In genomic region chr8:72239499-72240402, GRCm38 (mm10) we compare ENCODE assay signal across 8 mouse cellular contexts. TPM values are rescaled to one million over a fixed set of nuclear protein-coding genes. Genes with fewer than 3 reads are reported as not detected.
DNase-seq lines count a peak whose midpoint lies in the region; ATAC-seq and TF ChIP-seq lines count a peak whose summit lies in the region.

TSS of gene Ap1m1 (plus strand) at chr8:72240018.

- H3K4me2 ChIP-seq in embryonic facial prominence, embryonic 13.5 days: peak within 1 kb of the TSS; percentile 70
- peak within 1 kb of the TSS; percentile 74 for H3K4me2 ChIP-seq in limb, embryonic 12.5 days
- H3K4me2 ChIP-seq in midbrain, embryonic 15.5 days: peak within 1 kb of the TSS; percentile 61

- peaks cover 10% of the 10 kb centered on the region for H3K4me1 ChIP-seq in embryonic facial prominence, embryonic 13.5 days
- peaks cover 10% of the 10 kb centered on the region; the same call in 1 of the 2 replicates for H3K4me1 ChIP-seq in kidney, adult 2 months (ENCODE audit: control insufficient read depth, insufficient read depth, low read length)
- peaks cover 6% of the 10 kb centered on the region for H3K4me1 ChIP-seq in limb, embryonic 12.5 days (replicated peaks)
- peaks cover 21% of the 10 kb centered on the region for H3K4me1 ChIP-seq in midbrain, embryonic 15.5 days
- peaks cover 9% of the 10 kb centered on the region; the same call in 1 of the 2 replicates for H3K4me1 ChIP-seq in spleen, adult 2 months (ENCODE audit: control insufficient read depth, insufficient read depth, insufficient read length)

- H3K9ac ChIP-seq in embryonic facial prominence, embryonic 13.5 days: peak within 1 kb of the TSS; percentile 74
- H3K9ac ChIP-seq in limb, embryonic 12.5 days (replicated peaks): peak within 1 kb of the TSS; percentile 69
- peak within 1 kb of the TSS; percentile 50 for H3K9ac ChIP-seq in midbrain, embryonic 15.5 days

- no peaks in the 10 kb centered on the region for H3K27me3 ChIP-seq in embryonic facial prominence, embryonic 13.5 days
- no peaks in the 10 kb centered on the region for H3K27me3 ChIP-seq in kidney, adult 2 months (replicated peaks; ENCODE audit: control insufficient read depth, insufficient read depth, low read length)
- no peaks in the 10 kb centered on the region for H3K27me3 ChIP-seq in limb, embryonic 12.5 days
- H3K27me3 ChIP-seq in midbrain, embryonic 15.5 days (replicated peaks): no peaks in the 10 kb centered on the region
- H3K27me3 ChIP-seq in spleen, adult 2 months (ENCODE audit: control insufficient read depth, insufficient read depth, low read length): no peaks in the 10 kb centered on the region

- H3K27ac ChIP-seq in embryonic facial prominence, embryonic 13.5 days: peak within 1 kb of the TSS; percentile 95
- peak within 1 kb of the TSS; percentile 96 for H3K27ac ChIP-seq in kidney, adult 2 months (ENCODE audit: insufficient read depth, low read depth, low read length)
- H3K27ac ChIP-seq in limb, embryonic 12.5 days: peak within 1 kb of the TSS; percentile 94
- peak within 1 kb of the TSS; percentile 94 for H3K27ac ChIP-seq in midbrain, embryonic 15.5 days
- peak within 1 kb of the TSS; percentile 100 for H3K27ac ChIP-seq in spleen, adult 2 months (ENCODE audit: insufficient read depth, low read length)

- 1% methylated on average over 54 of the region's 54 CpGs for WGBS in embryonic facial prominence, embryonic 13.5 days
- WGBS in kidney, adult 2 months: under 1% methylated on average over 54 of the region's 54 CpGs
- under 1% methylated on average over 54 of the region's 54 CpGs for WGBS in limb, embryonic 12.5 days
- WGBS in midbrain, embryonic 15.5 days: under 1% methylated on average over 54 of the region's 54 CpGs
- WGBS in spleen, adult 2 months: under 1% methylated on average over 54 of the region's 54 CpGs

- peak; percentile 98 for DNase-seq in 3134 (ENCODE audit: extremely low read depth, insufficient read length, low spot score)
- DNase-seq in adrenal gland, postnatal 36 days: peak; percentile 98 to 99
- peak; percentile 98 to 99 for DNase-seq in heart, adult 18-20 months
- peak; percentile 99 for DNase-seq in kidney, adult 2 months
- peak; percentile 98 to 99 for DNase-seq in spleen, adult 2 months (ENCODE audit: low read depth in 1 of 2, low spot score in 2 of 2)

- peak within 1 kb of the TSS; percentile 73 for H3K4me3 ChIP-seq in embryonic facial prominence, embryonic 13.5 days
- peak within 1 kb of the TSS; percentile 97 for H3K4me3 ChIP-seq in kidney, adult 2 months (ENCODE audit: insufficient read depth, low read depth, low read length)
- peak within 1 kb of the TSS; percentile 66 for H3K4me3 ChIP-seq in limb, embryonic 12.5 days (replicated peaks)
- H3K4me3 ChIP-seq in midbrain, embryonic 15.5 days: peak within 1 kb of the TSS; percentile 53
- H3K4me3 ChIP-seq in spleen, adult 2 months (ENCODE audit: extremely low read depth, insufficient read depth, insufficient read length): peak within 1 kb of the TSS; percentile 94

- no peaks in the 10 kb centered on the region for H3K9me3 ChIP-seq in embryonic facial prominence, embryonic 13.5 days
- no peaks in the 10 kb centered on the region for H3K9me3 ChIP-seq in limb, embryonic 12.5 days
- no peaks in the 10 kb centered on the region for H3K9me3 ChIP-seq in midbrain, embryonic 15.5 days

- peak; percentile 96 for ATAC-seq in embryonic facial prominence, embryonic 13.5 days (ENCODE audit: insufficient number of reproducible peaks, insufficient read depth, low FRiP score, low TSS enrichment, low read depth)
- peak; percentile 96 for ATAC-seq in limb, embryonic 12.5 days (ENCODE audit: insufficient number of reproducible peaks, insufficient read depth, low FRiP score, low TSS enrichment, low read depth)
- ATAC-seq in midbrain, embryonic 15.5 days (replicated peaks): peak; percentile 96

- peak; percentile 84 for TF ChIP-seq CTCF in kidney, adult 2 months (conservative IDR thresholded peaks at IDR 0.05; ENCODE audit: insufficient read depth, insufficient read length, low read depth, low read length)
- peak; percentile 47; the same call in 1 of the 2 replicates for TF ChIP-seq CTCF in spleen, adult 2 months (IDR thresholded peaks at IDR 0.05; ENCODE audit: extremely low read depth, insufficient read depth, insufficient read length, insufficient replicate concordance)

- TF ChIP-seq POLR2A in kidney, adult 2 months (IDR thresholded peaks at IDR 0.05; ENCODE audit: low read depth, low read length): peak; percentile 6
- TF ChIP-seq POLR2A in spleen, adult 2 months (IDR thresholded peaks at IDR 0.05; ENCODE audit: low read depth, low read length): peak; percentile 22

- peaks cover 10% of the 10 kb centered on the region; the same call in 1 of the 2 replicates for H3K36me3 ChIP-seq in embryonic facial prominence, embryonic 13.5 days
- H3K36me3 ChIP-seq in kidney, adult 2 months (ENCODE audit: control insufficient read depth, insufficient read depth, low read length): no peaks in the 10 kb centered on the region
- peaks cover 10% of the 10 kb centered on the region for H3K36me3 ChIP-seq in limb, embryonic 12.5 days
- H3K36me3 ChIP-seq in midbrain, embryonic 15.5 days (replicated peaks): no peaks in the 10 kb centered on the region
- H3K36me3 ChIP-seq in spleen, adult 2 months (ENCODE audit: control insufficient read depth, insufficient read depth, low read length): peaks cover 4% of the 10 kb centered on the region; the same call in 1 of the 2 replicates

RNA-seq across cellular contexts. Expression of gene Ap1m1, which starts in this region (rescaled TPM):
- 10 to 100 TPM; 59.4 to 61.3 TPM for total RNA-seq in adrenal gland, postnatal 36 days (2021)
- polyA plus RNA-seq in embryonic facial prominence, embryonic 13.5 days (2015; fragmentation: Nextera tagmentation; extraction: Ambion mirVana): 125 and 126 TPM in 2 replicates
- total RNA-seq in heart, adult 18-20 months (2021): 10 to 100 TPM; 46.0 to 51.8 TPM
- 72.6 and 75.0 TPM in 2 replicates for polyA plus RNA-seq in kidney, adult 2 months (2012; rRNA removed)
- 122 and 123 TPM in 2 replicates for polyA plus RNA-seq in limb, embryonic 12.5 days (2016; fragmentation: Nextera tagmentation; extraction: Ambion mirVana)
- polyA plus RNA-seq in midbrain, embryonic 15.5 days (2015; fragmentation: Nextera tagmentation; extraction: Ambion mirVana): 296 and 302 TPM in 2 replicates
- polyA plus RNA-seq in spleen, adult 2 months (2012; rRNA removed): 97.4 and 105 TPM in 2 replicates

Comparison
In these comparisons a context has a peak if more than half of its experiments do, and no peak if none do; other contexts are left out.
1. Peak in every context shown above with its lines: DNase-seq, ATAC-seq, H3K4me3 ChIP-seq and H3K27ac ChIP-seq.